Mouse (Mus musculus): Measurements from ENCODE around the gene Clip2. TPM values are rescaled to one million over a fixed set of nuclear protein-coding genes. Genes with fewer than 3 reads are reported as not detected.

Gene Clip2
- total and polyA plus RNA-seq, 3 experiments: 3.5 to 7.4 TPM; not detected in 1

DNA sequence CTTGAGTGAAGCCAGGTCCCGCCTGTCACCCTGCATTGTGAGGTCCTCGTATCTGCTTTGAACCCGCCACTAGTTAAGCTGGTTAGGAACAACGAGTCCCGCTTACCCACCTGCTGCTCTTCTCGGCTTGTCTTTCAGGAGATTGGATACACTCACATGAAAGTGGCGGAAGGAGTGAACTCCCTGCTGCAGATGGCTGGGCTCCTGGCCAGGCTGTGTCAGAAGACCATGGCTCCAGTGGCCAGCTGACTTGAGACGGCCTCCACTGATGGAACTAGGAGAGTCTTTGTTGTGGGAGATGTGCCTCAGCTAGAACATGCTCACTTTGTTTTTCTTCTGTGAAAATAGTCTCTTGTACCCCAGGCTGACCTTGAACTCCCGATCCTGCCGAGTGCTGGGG lies 45.5 kb upstream of the Clip2 start:
- Histone ChIP-seq H3K27me3 (ENCODE audit: control insufficient read depth in 1 of 2, insufficient read depth in 2 of 2, low read length in 2 of 2) (no peaks in the 10 kb centered on the region), H3K27ac (ENCODE audit: control insufficient read depth, low read depth, low read length) (no peak overlapping the region), H3K79me2 (ENCODE audit: control insufficient read depth, insufficient read depth, low read length, poor library complexity) (no peaks in the 10 kb centered on the region), H3K9ac (ENCODE audit: control insufficient read depth, low read depth, low read length, poor library complexity, severe bottlenecking) (no peak overlapping the region), H3K4me1 (ENCODE audit: control insufficient read depth in 1 of 2, insufficient read depth in 2 of 2, low read length in 2 of 2) (peaks cover 0 to 1% of the 10 kb centered on the region in 2 experiments; a peak in 1 of 4 replicates), H3K9me3 (replicated peaks; ENCODE audit: insufficient read depth, low read length) (no peaks in the 10 kb centered on the region), H3K36me3 (ENCODE audit: control insufficient read depth in 1 of 2, insufficient read depth in 2 of 2, low read length in 2 of 2) (peaks cover 0 to 2% of the 10 kb centered on the region in 2 experiments; a peak in 2 of 4 replicates), H3K4me3 (ENCODE audit: control insufficient read depth in 1 of 2, insufficient read depth in 1 of 2, low read depth in 2 of 2, low read length in 2 of 2) (no peak overlapping the region)
- TF ChIP-seq MYC (IDR thresholded peaks at IDR 0.05; ENCODE audit: low read depth, low read length) (no peak), RCOR1 (IDR thresholded peaks at IDR 0.05; ENCODE audit: low read depth, low read length) (no peak)
- DNase-seq (ENCODE audit: low read depth, low spot score): no peak

DNA sequence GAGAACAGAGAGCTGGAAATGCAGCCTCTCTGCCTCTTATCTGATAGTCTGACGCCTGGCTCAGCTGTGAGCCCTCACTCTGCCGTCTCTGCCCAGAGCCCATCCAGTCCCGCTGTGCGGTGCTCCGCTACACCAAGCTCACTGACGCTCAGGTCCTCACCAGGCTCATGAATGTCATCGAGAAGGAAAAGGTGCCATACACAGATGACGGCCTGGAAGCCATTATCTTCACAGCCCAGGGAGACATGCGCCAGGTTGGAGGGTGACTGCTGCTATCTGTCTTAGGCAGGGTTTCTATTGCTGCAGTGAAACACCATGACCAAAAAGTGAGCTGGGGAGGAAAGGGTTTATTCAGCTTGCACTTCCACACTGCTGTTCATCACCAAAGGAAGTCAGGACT lies 40.9 kb upstream of the Clip2 start:
- DNase-seq (ENCODE audit: low read depth, low spot score): peak; percentile 32
- Histone ChIP-seq H3K36me3 (ENCODE audit: control insufficient read depth in 1 of 2, insufficient read depth in 2 of 2, low read length in 2 of 2) (peaks cover 0 to 11% of the 10 kb centered on the region in 2 experiments; a peak in 2 of 4 replicates), H3K27ac (ENCODE audit: control insufficient read depth, low read depth, low read length) (no peak overlapping the region), H3K4me3 (ENCODE audit: control insufficient read depth in 1 of 2, insufficient read depth in 1 of 2, low read depth in 2 of 2, low read length in 2 of 2) (no peak overlapping the region), H3K9ac (ENCODE audit: control insufficient read depth, low read depth, low read length, poor library complexity, severe bottlenecking) (no peak overlapping the region), H3K9me3 (replicated peaks; ENCODE audit: insufficient read depth, low read length) (no peaks in the 10 kb centered on the region), H3K4me1 (ENCODE audit: control insufficient read depth in 1 of 2, insufficient read depth in 2 of 2, low read length in 2 of 2) (peaks cover 0 to 4% of the 10 kb centered on the region in 2 experiments; a peak in 1 of 4 replicates), H3K27me3 (ENCODE audit: control insufficient read depth in 1 of 2, insufficient read depth in 2 of 2, low read length in 2 of 2) (no peaks in the 10 kb centered on the region), H3K79me2 (ENCODE audit: control insufficient read depth, insufficient read depth, low read length, poor library complexity) (no peaks in the 10 kb centered on the region)
- TF ChIP-seq TCF12 (IDR thresholded peaks at IDR 0.05; ENCODE audit: low read depth, low read length): peak; percentile 58; the same call in 1 of the 2 replicates
- TF ChIP-seq USF1 (IDR thresholded peaks at IDR 0.05; ENCODE audit: low read depth, low read length): no peak
- TF ChIP-seq TAL1 (IDR thresholded peaks at IDR 0.05; ENCODE audit: low read length): peak; percentile 67
- peak; percentile 25 to 35; a peak in 1 of 4 replicates for TF ChIP-seq EP300 (IDR thresholded peaks at IDR 0.05; ENCODE audit: low read depth in 1 of 2, low read length in 2 of 2)
- peak; percentile 38; the same call in 1 of the 2 replicates for TF ChIP-seq ETS1 (IDR thresholded peaks at IDR 0.05; ENCODE audit: low read depth, low read length)
- no peak for TF ChIP-seq MEF2A (IDR thresholded peaks at IDR 0.05; ENCODE audit: extremely low read depth, insufficient replicate concordance, low read depth, low read length, poor library complexity, severe bottlenecking)

GRCm38 (mm10) chr5:134592026-134592581 lies 39.9 kb upstream of the Clip2 start:
- H3K4me3 ChIP-seq (ENCODE audit: control insufficient read depth in 1 of 2, insufficient read depth in 1 of 2, low read depth in 2 of 2, low read length in 2 of 2): no peak overlapping the region
- no peaks in the 10 kb centered on the region for H3K79me2 ChIP-seq (ENCODE audit: control insufficient read depth, insufficient read depth, low read length, poor library complexity)
- TF ChIP-seq E2F4 (IDR thresholded peaks at IDR 0.05; ENCODE audit: borderline replicate concordance, low read depth, low read length) (no peak), POLR2AphosphoS5 (IDR thresholded peaks at IDR 0.05; ENCODE audit: borderline replicate concordance, low read depth, low read length) (no peak), GATA1 (IDR thresholded peaks at IDR 0.05; ENCODE audit: low read depth, low read length) (no peak), MYC (IDR thresholded peaks at IDR 0.05; ENCODE audit: low read depth, low read length) (no peak), MAZ (IDR thresholded peaks at IDR 0.05; ENCODE audit: low read depth, low read length) (no peak), MYB (IDR thresholded peaks at IDR 0.05; ENCODE audit: low read depth, low read length) (no peak), HCFC1 (IDR thresholded peaks at IDR 0.05; ENCODE audit: low read depth, low read length) (no peak), USF2 (IDR thresholded peaks at IDR 0.05; ENCODE audit: borderline replicate concordance in 1 of 2, insufficient read depth in 1 of 2, low read depth in 1 of 2, low read length in 2 of 2) (no peak), SIN3A (IDR thresholded peaks at IDR 0.05; ENCODE audit: low read length) (no peak), NRF1 (IDR thresholded peaks at IDR 0.05; ENCODE audit: insufficient read depth, low read depth, low read length, poor library complexity, severe bottlenecking) (no peak), MAX (IDR thresholded peaks at IDR 0.05; ENCODE audit: low read length) (no peak), ETS1 (IDR thresholded peaks at IDR 0.05; ENCODE audit: low read depth, low read length) (no peak), JUND (IDR thresholded peaks at IDR 0.05; ENCODE audit: low read depth, low read length) (no peak), TAL1 (IDR thresholded peaks at IDR 0.05; ENCODE audit: low read length) (no peak), GABPA (IDR thresholded peaks at IDR 0.05; ENCODE audit: low read depth, low read length) (no peak)
- no peak for DNase-seq (ENCODE audit: low read depth, low spot score)
- no peaks in the 10 kb centered on the region for H3K9me3 ChIP-seq (replicated peaks; ENCODE audit: insufficient read depth, low read length)
- H3K36me3 ChIP-seq (ENCODE audit: control insufficient read depth in 1 of 2, insufficient read depth in 2 of 2, low read length in 2 of 2): peaks cover 0 to 11% of the 10 kb centered on the region in 2 experiments; a peak in 2 of 4 replicates
- H3K27ac ChIP-seq (ENCODE audit: control insufficient read depth, low read depth, low read length): no peak overlapping the region
- H3K4me1 ChIP-seq (ENCODE audit: control insufficient read depth in 1 of 2, insufficient read depth in 2 of 2, low read length in 2 of 2): peaks cover 0 to 4% of the 10 kb centered on the region in 2 experiments; a peak in 1 of 4 replicates
- H3K9ac ChIP-seq (ENCODE audit: control insufficient read depth, low read depth, low read length, poor library complexity, severe bottlenecking): no peak overlapping the region
- no peaks in the 10 kb centered on the region for H3K27me3 ChIP-seq (ENCODE audit: control insufficient read depth in 1 of 2, insufficient read depth in 2 of 2, low read length in 2 of 2)

Data from MEL (cell line).